Mouse (Mus musculus) retina, postnatal 7 days (tissue): ENCODE data around the gene Cldn7.

ENCODE experiments used
- DNase-seq: peaks from one replicate; pipeline ENCODE4 v3.0.0-alpha.2; 2012; ENCODE audit warnings: low read depth, low spot score

The Cldn7 gene

DNA sequence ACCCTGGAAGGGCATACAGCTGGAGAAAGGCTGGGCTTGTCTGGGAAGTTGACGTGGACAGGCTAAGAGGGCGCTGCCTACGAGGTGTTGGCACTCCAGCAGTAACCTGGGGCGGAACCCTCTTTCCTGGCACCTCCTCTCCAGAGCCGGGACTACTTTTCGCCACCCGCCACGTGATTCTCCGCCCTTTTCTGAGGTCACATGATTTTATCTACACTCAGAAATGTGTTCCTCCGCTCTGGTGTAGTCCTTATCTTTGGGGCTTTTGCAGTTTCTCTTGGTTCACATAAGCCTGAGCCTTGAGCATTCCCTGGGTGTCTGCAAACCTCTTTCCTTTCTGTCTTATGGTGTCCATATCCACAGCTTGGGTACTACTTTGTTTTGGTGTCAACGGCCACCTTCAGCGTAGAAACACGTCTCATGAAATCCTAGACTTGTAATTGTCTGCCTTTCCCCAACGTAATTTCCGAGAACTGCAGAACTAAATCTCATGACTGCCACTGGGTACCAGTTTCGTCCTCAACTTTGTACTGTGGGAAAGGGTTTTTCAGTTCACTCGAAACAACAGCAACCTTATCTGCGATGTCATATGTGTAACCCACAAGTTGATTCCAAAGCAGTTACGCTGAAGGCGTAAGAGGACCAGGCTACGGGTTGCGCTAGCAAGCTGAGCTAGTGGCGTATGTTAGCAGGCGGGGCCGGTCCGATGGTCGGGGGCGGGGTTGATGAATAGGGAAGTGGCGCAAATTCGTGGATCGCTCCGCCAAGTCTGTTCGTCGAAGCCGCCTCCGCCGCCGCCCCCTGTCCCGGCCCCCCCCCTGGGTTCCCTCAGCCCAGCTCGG lies 26.5 kb downstream of the Cldn7 start, which contains the start of gene Gabarap:
Gene Gabarap (plus strand): TSS at position 294 of the 842 bp plus-strand sequence.
- DNase-seq: peak; percentile 86

DNA sequence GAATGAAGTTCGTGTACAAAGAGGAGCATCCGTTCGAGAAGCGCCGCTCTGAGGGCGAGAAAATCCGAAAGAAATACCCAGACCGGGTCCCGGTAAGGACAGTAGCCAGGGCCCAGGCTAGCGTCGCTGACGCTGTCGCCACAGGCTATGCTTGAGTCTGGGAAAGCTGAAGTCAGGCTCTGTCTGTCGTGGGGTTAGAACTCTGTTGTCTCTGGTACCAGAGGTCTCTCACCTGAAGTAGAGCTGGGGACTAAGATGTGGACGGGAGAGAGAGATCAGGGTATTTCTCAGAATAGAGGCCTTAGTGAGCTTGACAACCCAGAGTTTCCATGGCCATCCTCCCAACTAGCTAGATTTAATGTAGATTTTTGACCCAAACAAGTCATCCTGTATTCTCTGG lies 27.1 kb downstream of the Cldn7 start:
- DNase-seq: no peak

DNA sequence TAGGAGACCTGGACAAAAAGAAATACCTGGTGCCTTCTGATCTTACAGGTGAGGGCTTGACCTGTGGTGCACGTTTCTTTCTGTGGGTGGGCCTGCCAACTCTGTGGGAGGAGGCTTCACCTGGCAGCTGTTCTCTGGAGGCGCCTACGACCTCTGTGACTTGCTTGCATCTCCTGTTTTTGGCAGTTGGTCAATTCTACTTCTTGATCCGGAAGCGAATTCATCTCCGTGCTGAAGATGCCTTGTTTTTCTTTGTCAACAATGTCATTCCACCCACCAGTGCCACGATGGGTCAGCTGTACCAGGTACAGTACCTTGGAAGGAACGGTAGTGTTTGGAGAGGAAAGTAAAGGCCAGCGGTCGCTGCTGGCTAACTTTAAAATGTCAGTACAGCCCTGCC lies 27.8 kb downstream of the Cldn7 start:
- no peak for DNase-seq

DNA sequence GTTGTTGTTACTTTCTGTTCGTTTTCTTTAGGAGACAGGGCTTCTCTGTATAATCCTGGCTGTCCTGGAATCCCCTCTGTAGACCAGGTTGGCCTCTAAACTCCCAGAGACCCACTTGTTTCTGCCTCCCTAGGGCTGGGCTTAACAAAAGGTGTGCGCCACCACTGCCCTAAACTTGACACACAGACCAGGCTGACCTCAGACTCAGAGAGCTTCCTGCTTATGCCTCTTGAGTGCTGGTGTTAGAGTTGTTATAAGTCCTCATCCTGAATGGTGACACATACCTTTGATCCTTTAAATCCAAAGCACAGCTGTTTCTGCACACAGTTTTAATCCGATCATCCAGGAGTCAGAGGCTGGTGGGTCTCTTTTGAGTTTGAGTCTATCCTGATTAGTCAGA lies 28.4 kb downstream of the Cldn7 start:
- no peak for DNase-seq

DNA sequence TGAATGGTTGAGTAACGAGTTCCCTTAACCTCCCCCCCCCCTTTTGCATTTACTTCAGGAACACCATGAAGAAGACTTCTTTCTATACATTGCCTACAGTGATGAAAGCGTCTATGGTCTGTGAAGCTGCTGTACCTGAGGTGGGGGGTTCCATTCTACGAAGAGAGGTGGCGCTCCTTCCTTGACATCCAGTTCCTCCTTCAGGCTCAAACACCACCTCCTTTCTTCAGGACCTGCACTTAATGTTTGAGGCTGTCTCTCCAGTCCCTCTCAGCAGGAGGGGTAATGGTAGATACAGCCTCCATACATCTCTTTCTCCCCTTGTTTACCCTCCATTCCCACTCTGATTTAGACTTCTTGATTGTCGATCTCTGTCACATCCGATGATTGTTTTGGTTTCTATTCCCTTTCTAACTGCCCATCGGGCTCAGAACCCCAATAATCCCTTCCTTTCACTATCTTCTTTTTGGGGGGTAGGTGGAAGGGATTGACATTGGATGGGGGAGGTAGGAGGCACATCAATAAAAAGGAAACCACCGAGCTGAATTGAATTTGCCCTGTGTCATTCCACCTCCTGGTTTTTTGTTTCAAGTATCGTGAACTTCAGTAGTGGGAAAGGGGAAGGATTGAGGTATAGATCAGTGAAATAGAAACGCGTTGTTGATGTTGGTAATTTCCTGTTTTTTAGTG lies 30.0 kb downstream of the Cldn7 start:
- no peak for DNase-seq

DNA sequence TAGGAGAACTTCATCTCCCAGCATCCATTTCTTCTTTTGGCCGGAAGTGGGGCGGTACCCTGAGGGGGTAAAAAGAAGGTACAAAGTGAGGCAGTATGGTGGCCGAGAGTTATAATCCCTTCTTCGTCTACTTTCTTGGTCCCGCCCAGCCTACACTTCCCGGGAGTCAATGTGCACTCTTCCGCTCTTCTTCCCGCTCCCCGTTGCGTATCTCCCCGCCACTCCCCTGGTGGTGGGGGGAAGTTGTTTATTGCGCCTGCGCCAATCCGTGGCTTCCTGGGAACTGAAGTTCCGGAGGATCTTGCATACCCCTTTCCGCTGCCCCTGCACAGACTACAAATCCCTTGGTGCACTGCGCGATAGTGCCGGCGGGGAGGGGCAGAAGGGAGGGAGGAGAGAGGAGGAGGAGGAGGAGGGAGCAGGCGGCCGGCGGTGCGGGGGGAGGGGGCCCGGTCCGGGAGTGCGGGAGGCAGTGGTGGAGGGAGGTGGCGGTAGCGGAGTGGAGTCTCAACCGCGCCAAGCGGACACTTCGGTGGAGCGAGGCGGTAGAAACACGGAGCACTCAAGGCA lies 30.9 kb downstream of the Cldn7 start, which contains the start of gene Phf23:
Gene Phf23 (plus strand): TSS at position 387 of the 570 bp plus-strand sequence.
- peak; percentile 98 for DNase-seq

DNA sequence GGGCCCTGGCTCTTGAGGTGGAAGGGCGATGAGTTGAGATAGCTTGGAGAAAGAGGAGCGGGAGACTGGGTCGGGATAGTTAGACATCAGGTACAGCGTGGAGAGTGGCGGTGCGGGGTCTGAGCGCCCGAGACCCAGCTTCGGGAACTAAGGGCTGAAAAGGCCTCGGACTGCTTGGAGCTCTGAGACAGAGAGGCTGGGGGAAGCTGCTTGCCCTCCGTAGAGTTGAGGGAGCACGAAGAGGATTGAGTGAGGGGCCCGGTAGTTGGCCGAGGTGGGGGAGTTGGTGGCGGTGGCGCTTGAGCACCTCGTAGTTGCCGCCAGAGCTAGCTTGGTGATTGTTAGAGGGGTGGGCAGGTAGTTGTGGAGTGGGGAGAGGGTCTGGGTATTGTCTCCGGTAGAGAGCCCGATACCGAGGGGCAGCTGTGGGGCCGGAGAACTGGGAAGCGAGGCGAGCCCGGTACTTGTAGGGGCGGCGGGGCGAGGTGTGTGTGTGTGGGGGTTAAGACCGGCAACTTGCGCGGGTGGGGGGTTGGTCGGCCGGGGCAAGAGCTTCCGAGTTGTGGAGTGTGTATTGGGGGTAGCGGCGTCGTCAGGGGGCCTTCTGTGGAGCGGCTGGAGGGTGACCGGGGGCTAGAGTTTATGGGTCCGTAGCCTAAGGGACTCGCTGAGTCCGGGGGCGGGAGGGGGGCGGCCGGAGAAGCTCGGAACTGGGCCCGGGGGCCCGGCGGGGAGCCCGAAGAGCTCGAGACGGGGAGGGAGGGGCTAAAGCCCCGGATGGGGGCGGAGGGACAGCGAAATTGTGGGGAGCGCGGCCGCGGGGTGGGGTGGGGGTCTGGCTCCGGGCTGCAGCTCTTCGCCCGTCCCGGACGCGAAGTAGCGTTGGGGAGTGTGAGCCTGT lies 31.8 kb downstream of the Cldn7 start:
- DNase-seq: no peak

DNA sequence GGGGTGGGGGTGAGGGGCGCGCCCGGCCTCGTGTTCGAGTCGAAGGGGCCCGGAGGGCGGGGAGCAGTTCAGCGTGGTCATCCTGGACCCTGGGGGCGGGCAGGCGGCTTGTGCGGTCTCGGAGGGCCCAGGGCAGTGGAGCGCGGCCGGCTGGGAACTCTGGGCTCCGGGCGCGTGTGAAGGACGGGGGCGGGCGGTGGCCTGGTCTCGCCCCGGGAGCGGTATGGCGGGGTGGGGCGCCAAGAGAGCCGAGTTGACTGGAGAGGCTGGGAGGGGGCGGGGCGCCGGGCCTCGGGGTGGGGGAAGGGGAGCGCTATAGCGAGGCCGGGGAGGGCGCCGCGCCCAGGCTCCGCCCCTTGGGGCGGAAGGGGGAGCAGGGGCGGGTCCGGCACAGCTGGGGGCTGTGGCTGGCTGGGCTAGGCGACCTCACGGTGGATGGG lies 32.5 kb downstream of the Cldn7 start:
- DNase-seq: peak; percentile 69

DNA sequence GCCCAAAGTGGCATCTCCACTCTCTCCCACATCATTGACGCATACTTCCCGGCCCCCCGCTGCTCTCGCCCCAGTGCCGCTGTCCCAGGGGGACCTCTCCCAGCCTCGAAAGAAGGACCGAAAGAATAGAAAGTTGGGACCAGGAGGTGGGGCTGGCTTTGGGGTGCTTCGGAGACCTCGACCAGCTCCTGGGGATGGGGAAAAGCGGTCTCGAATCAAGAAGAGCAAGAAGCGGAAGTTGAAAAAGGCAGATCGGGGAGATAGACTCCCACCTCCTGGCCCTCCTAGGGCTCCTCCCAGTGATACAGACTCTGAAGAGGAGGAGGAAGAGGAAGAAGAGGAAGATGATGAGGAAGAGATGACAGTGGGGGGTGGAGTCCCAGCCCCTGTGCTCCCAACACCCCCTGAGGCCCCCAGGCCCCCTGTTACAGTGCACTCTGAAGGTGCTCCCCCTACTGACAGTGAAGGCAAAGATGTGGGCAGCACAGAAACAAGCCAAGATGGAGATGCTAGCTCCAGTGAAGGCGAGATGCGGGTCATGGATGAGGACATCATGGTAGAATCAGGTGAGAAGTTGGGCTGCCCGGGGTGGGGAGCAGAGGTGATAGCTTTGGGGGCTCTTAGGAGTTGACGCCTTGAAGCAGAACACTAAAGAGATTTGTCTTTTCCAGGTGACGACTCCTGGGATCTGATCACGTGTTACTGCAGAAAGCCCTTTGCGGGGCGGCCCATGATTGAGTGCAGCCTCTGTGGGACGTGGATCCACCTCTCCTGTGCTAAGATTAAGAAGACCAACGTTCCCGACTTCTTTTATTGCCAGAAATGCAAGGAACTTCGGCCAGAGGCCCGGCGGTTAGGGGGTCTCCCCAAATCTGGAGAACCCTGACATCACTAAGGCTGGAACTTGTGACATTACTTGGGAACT lies 34.2 kb downstream of the Cldn7 start:
- DNase-seq: no peak

DNA sequence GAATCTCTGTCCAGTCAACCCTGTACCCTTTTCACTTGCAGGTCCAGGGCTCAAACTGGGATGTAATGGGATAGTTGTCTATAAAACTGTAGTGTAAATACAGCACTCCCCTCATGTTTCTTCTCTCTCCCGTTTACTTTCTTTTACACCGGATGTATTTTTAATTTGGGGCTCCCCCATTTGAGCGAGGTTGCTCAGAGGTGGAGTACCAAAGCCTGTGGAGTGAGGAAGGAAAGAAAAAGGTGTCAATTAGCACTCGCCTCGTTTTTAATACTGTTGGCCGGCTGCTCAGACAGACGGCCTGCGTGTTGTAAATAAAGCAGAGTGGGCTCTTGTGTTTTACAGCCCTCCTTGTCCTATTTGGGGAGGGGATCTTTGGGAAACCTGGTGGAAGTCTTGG lies 35.1 kb downstream of the Cldn7 start:
- no peak for DNase-seq

DNA sequence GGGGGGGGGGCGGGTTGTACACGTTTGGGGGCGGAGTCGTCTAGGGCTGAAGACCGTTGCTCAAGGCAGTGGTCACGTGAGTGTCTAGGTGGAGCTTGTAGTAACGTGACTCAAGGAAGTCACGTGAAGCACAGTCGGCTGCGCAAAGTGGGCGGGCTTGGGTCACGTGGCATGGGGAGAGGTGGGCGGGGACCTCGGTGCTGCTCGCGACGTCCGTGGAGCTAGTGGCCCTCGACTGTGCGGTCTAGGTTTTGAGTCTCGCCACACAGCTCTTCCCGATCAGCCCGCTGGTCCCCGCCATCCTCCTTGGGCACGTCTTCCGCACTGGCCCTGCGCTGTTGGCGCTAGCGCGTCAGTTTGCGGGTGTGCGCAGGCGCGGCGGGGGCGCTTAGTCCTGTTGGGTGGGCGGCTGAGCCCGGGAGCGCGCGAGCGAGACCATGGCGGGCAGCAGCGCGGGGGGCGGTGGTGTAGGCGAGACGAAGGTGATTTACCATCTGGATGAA lies 35.9 kb downstream of the Cldn7 start, which contains the start of gene Dvl2:
Gene Dvl2 (plus strand): TSS at position 200 of the 503 bp plus-strand sequence.
- DNase-seq: peak; percentile 90

DNA sequence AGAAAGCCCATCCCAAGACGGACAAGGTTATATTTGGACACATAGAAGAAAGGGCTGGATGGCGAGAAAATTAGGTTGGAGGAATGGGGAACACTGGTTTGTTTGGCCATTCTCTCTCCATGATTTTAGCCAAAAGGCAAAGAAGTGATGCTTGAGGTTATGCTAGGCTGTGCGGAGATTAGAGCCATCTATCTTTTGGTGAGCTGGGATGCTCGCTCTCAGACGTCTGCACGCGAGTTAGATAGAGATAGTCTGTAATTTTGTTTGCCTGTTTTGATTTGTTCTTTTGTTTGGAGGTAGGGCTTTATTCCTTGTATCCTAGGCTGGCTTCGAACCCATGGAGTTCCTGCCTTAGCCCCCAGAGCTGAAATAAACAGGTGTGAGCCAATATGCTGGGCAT lies 36.6 kb downstream of the Cldn7 start:
- no peak for DNase-seq

DNA sequence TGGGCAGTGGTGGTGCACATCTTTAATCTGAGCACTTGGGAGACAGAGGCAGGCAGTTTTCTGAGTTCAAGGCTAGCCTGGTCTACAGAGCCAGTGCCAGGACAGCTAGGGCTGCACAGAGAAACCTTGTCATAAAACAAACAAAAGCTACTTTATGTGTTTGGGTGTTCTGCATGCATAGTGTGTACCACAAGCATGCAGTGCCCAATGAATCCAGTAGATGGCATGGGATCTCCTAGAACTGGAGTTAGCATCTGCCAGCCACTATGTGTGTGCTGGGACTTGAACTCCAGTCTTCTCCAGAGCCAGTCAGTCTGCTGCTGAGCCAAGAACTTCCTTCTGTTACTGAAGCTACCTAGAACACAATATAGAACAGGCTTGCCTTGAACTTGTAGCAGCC lies 37.3 kb downstream of the Cldn7 start:
- DNase-seq: no peak

DNA sequence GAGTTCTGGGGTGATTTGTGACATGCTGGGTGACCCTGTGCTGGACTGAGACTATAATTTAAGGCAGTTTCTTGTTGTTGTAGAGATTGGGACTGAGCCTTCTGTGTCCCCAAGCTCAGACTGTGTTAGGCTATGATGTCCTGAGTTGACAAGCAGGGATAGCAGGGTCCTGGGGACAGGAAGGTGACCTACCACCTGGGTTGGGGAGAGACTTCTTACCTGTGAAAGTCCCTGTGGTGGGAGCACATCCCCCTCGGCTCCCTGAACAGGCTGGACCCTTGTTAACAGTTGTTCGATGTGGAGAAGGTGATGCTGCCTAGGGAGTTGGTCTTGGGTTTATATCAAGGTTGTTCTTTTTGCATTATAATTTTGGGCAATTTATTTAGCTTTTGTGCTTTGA lies 37.9 kb downstream of the Cldn7 start:
- no peak for DNase-seq

DNA sequence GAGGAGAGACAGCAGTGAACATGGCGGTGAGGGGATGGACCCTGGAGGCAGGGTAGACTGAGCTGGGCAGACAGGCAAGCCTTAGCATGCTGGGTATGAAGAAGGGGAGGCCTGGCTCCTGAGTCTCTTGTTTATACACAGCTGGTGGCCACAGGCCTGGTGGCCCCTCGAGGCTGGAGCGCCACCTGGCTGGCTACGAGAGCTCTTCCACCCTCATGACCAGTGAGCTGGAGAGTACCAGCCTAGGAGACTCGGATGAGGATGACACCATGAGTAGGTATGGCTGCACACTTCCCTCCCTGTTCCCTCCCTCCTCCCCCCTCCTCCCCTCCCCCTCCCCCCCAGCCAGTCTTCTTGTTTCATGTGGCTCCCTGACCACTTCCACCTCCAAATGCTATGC lies 40.9 kb downstream of the Cldn7 start:
- no peak for DNase-seq

DNA sequence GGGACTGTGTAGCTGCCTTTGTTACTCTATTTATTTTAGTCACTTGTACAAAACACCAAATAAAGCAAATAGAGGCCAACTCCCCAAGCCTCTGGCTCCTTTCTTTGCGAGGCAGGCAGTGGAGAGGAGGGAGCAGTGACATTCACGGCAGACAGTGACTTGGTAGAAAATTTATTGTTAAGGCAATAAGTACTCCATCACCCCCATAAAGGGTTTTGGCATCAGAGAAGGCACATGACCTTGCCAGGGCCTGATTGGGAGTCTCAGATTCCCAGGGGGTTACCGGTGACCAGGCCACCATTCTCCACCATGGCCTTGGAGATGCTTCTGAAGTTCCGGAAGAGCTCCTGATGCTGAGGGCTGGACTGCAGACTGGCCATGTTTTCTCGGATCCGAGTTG lies 45.5 kb downstream of the Cldn7 start:
- no peak for DNase-seq

DNA sequence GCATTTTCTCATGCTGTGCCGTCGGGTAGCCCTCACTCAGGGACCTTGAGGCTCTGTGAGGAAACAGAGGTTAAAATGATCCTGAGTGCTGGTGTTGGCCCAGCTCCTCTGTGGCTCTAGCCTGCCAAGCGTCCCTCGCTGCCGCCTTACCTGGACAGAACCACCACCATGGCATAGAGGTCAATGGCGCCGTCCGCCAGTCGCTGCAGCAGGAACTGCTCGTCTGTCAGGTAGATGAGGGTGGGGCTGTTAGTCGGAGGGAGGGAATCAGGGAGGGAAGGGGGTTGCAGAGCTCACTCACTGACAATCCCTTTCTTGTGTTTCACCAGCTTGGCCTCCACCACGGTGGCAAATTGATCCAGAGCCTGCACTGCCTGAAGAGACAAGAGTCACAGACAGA lies 46.0 kb downstream of the Cldn7 start:
- no peak for DNase-seq

DNA sequence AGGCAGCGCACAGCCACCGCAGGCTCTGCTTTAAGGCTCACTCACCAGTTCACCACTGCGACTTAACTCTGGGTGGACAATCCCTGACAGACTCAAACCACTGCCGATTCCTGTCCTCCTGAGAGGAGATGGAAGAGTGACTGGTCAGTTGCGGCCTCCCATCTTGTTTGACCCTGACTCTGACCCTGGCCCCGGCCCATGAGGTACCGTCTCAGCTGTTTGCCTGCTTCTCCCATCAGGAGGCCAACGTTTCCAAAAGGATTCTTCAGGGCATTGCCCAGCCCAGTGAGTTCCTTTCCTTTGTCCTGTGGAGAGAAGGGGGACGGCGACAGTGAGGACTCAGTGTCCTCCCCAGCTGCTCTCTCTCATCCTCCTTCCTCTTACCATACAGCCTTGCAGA lies 46.4 kb downstream of the Cldn7 start:
- no peak for DNase-seq

DNA sequence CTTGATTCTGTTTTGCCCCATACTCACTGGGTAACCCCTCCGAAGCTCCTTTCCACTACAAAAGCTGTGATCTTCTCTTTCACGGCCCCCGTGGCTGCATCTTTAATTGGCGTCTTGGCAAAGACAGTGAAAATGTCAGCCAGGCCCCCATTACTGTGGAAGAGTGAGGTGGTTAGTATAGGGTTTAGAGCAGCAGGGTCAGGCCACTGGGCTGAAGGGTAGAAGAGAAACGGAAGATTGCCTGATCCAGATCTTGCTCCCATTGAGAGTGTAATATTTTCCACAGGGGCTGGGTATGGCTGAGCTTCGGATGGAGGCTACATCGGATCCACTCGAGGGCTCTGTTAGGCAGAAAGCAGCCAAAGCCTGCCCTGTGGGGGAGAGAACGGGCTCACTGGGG lies 48.4 kb downstream of the Cldn7 start:
- no peak for DNase-seq

DNA sequence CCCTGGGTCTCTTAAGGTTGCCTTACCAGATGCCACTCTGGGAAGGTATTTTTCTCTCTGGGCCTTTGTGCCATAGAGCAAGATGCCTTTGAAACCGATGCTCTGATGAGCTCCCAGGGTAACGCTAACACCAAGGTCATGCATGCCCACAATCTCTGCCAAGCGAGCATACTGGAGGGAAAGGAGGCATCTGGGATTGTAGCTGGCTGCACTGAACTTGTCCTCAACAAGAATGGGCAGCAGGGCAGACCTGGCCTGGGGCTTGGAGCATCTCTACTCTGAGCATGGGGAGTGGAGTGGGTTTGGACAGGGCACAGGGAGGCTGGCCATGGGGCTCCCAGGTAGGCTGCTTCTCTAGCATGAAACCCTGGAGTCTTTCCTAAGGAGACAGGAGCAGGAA lies 48.8 kb downstream of the Cldn7 start:
- DNase-seq: no peak
